Mouse (Mus musculus) kidney, embryonic 15.5 days (tissue): Measurements from ENCODE around the gene Lrrc1. TPM values are rescaled to one million over a fixed set of nuclear protein-coding genes. Genes with fewer than 3 reads are reported as not detected.

ENCODE experiments used
- ATAC-seq: fragments of 200-750 bp; cut with Nextera tagmentation; replicated peaks from 2 replicates; pipeline ENCODE4 v1.8.0; 2017; ENCODE audit warnings: moderate TSS enrichment; ENCODE audit not compliant: low FRiP score
- H3K27ac ChIP-seq: fragments of 300-500 bp; sonication (generic); 2 replicates; pipeline ENCODE4 v1.5.1; 2015; ENCODE audit warnings: mild to moderate bottlenecking, inconsistent platforms
- H3K27me3 ChIP-seq: fragments of 300-500 bp; sonication (generic); 2 replicates; pipeline ENCODE4 v1.6.1; 2015; ENCODE audit warnings: inconsistent platforms
- H3K36me3 ChIP-seq: fragments of 300-500 bp; sonication (generic); 2 replicates; pipeline ENCODE4 v1.6.1; 2015; ENCODE audit warnings: inconsistent platforms
- H3K4me1 ChIP-seq: fragments of 300-500 bp; sonication (generic); 2 replicates; pipeline ENCODE4 v1.6.1; 2015; ENCODE audit warnings: inconsistent platforms
- H3K4me2 ChIP-seq: fragments of 300-500 bp; sonication (generic); 2 replicates; pipeline ENCODE4 v1.6.1; 2015; ENCODE audit warnings: moderate library complexity, mild to moderate bottlenecking, inconsistent platforms
- H3K4me3 ChIP-seq: fragments of 300-500 bp; sonication (generic); replicated peaks from 2 replicates; pipeline ENCODE4 v1.5.1; 2015; ENCODE audit warnings: mild to moderate bottlenecking, inconsistent platforms
- H3K9ac ChIP-seq: fragments of 300-500 bp; sonication (generic); 2 replicates; pipeline ENCODE4 v1.6.1; 2015; ENCODE audit warnings: mild to moderate bottlenecking, inconsistent platforms
- H3K9me3 ChIP-seq: fragments of 300-500 bp; sonication (generic); replicated peaks from 2 replicates; pipeline ENCODE4 v1.6.1; 2016; ENCODE audit warnings: inconsistent platforms
- WGBS: fragments of 180-500 bp; shearing (Covaris S2); methylation state at CpG from one replicate; pipeline ENCODE4 v1.1.7; 2015; ENCODE audit warnings: mixed read lengths; 5-methylcytosine and 5-hydroxymethylcytosine counted together
- polyA plus RNA-seq: library from polyadenylated mRNA; unstranded; fragments of >200 nt; fragmentation: Nextera tagmentation; extraction: Ambion mirVana; gene quantifications from 2 replicates; pipeline ENCODE4 v1.2.1, GENCODE M21; 2015

Lrrc1 gene
- polyA plus RNA-seq, 1 experiment from 2014 or later, result 18.8 TPM

GRCm38 (mm10) chr9:77428115-77428747 lies 116.4 kb downstream of the Lrrc1 start:
- 0 out of 2 replicates have a peak, but pooled peaks have one; percentile 4 for ATAC-seq
- Histone ChIP-seq H3K9ac (peak overlapping the region; percentile 17; the same call in 1 of the 2 replicates), H3K27me3 (no peaks in the 10 kb centered on the region), H3K9me3 (no peaks in the 10 kb centered on the region), H3K27ac (peak overlapping the region; percentile 89), H3K4me1 (peaks cover 47% of the 10 kb centered on the region), H3K4me2 (peak overlapping the region; percentile 60), H3K36me3 (peaks cover 22% of the 10 kb centered on the region), H3K4me3 (peak overlapping the region; percentile 26; the same call in 1 of the 2 replicates)
- 22% methylated on average over 14 of the region's 14 CpGs for WGBS

GRCm38 (mm10) chr9:77427292-77428114 lies 117.2 kb downstream of the Lrrc1 start:
- no peaks in the 10 kb centered on the region for H3K27me3 ChIP-seq
- ATAC-seq, result peak; percentile 95
- peak overlapping the region; percentile 60 for H3K4me2 ChIP-seq
- H3K4me1 ChIP-seq, result peaks cover 47% of the 10 kb centered on the region
- no peaks in the 10 kb centered on the region for H3K9me3 ChIP-seq
- H3K27ac ChIP-seq, result peak overlapping the region; percentile 89
- WGBS, result 5% methylated on average over 23 of the region's 23 CpGs
- H3K4me3 ChIP-seq, result peak overlapping the region; percentile 26
- H3K36me3 ChIP-seq, result peaks cover 19% of the 10 kb centered on the region
- peak overlapping the region; percentile 17 for H3K9ac ChIP-seq

GRCm38 (mm10) chr9:77426110-77426509 lies 118.6 kb downstream of the Lrrc1 start:
- Histone ChIP-seq H3K27me3 (no peaks in the 10 kb centered on the region), H3K4me3 (no peak overlapping the region), H3K4me2 (peak overlapping the region; percentile 60), H3K4me1 (peaks cover 47% of the 10 kb centered on the region), H3K9ac (no peak overlapping the region), H3K27ac (no peak overlapping the region), H3K9me3 (no peaks in the 10 kb centered on the region), H3K36me3 (peaks cover 8% of the 10 kb centered on the region)
- no peak for ATAC-seq
- WGBS, result 26% methylated on average over 14 of the region's 14 CpGs

- Histone ChIP-seq H3K4me1 (peaks cover 47% of the 10 kb centered on the region), H3K9me3 (no peaks in the 10 kb centered on the region), H3K4me3 (no peak overlapping the region), H3K36me3 (0 out of 2 replicates have a peak, but pooled peaks cover 4% of the 10 kb centered on the region), H3K4me2 (peak overlapping the region; percentile 60; the same call in 1 of the 2 replicates), H3K27me3 (no peaks in the 10 kb centered on the region), H3K27ac (no peak overlapping the region), H3K9ac (no peak overlapping the region)
- WGBS, result 85% methylated on average over 4 of the region's 4 CpGs
- no peak for ATAC-seq
Measured at GRCm38 (mm10) chr9:77425553-77425952, 119.1 kb downstream of the Lrrc1 start.

- Histone ChIP-seq H3K9me3 (no peaks in the 10 kb centered on the region), H3K9ac (no peak overlapping the region), H3K4me1 (0 out of 2 replicates have a peak, but pooled peaks cover 2% of the 10 kb centered on the region), H3K36me3 (no peaks in the 10 kb centered on the region), H3K27me3 (no peaks in the 10 kb centered on the region), H3K4me3 (no peak overlapping the region), H3K27ac (no peak overlapping the region), H3K4me2 (no peak overlapping the region)
- WGBS, result 92% methylated on average over 4 of the region's 4 CpGs
- ATAC-seq, result no peak
Measured at GRCm38 (mm10) chr9:77420200-77420585, 124.5 kb downstream of the Lrrc1 start.

- no peak overlapping the region for H3K4me3 ChIP-seq
- H3K9me3 ChIP-seq, result no peaks in the 10 kb centered on the region
- H3K27ac ChIP-seq, result no peak overlapping the region
- no peaks in the 10 kb centered on the region for H3K4me1 ChIP-seq
- 92% methylated on average over 9 of the region's 9 CpGs for WGBS
- ATAC-seq, result no peak
- no peaks in the 10 kb centered on the region for H3K27me3 ChIP-seq
- no peak overlapping the region for H3K4me2 ChIP-seq
- H3K36me3 ChIP-seq, result no peaks in the 10 kb centered on the region
- no peak overlapping the region for H3K9ac ChIP-seq
Measured at GRCm38 (mm10) chr9:77419501-77420199, 125.0 kb downstream of the Lrrc1 start.

GRCm38 (mm10) chr9:77418800-77419199 lies 125.9 kb downstream of the Lrrc1 start:
- Histone ChIP-seq H3K4me1 (no peaks in the 10 kb centered on the region), H3K4me3 (no peak overlapping the region), H3K4me2 (no peak overlapping the region), H3K27me3 (no peaks in the 10 kb centered on the region), H3K9ac (no peak overlapping the region), H3K27ac (no peak overlapping the region), H3K36me3 (no peaks in the 10 kb centered on the region), H3K9me3 (no peaks in the 10 kb centered on the region)
- WGBS, result 89% methylated on average over 2 of the region's 2 CpGs
- ATAC-seq, result no peak

- no peak for ATAC-seq
- no peaks in the 10 kb centered on the region for H3K36me3 ChIP-seq
- no peak overlapping the region for H3K4me2 ChIP-seq
- no peak overlapping the region for H3K27ac ChIP-seq
- H3K4me1 ChIP-seq, result no peaks in the 10 kb centered on the region
- WGBS, result 87% methylated on average over 4 of the region's 4 CpGs
- H3K4me3 ChIP-seq, result no peak overlapping the region
- no peaks in the 10 kb centered on the region for H3K9me3 ChIP-seq
- H3K9ac ChIP-seq, result no peak overlapping the region
- no peaks in the 10 kb centered on the region for H3K27me3 ChIP-seq
Measured at GRCm38 (mm10) chr9:77416486-77416885, 128.2 kb downstream of the Lrrc1 start.

GRCm38 (mm10) chr9:77416002-77416401 lies 128.7 kb downstream of the Lrrc1 start:
- H3K4me1 ChIP-seq, result no peaks in the 10 kb centered on the region
- ATAC-seq, result no peak
- no peaks in the 10 kb centered on the region for H3K27me3 ChIP-seq
- no peaks in the 10 kb centered on the region for H3K9me3 ChIP-seq
- no peak overlapping the region for H3K27ac ChIP-seq
- H3K36me3 ChIP-seq, result no peaks in the 10 kb centered on the region
- H3K4me3 ChIP-seq, result no peak overlapping the region
- no peak overlapping the region for H3K4me2 ChIP-seq
- H3K9ac ChIP-seq, result no peak overlapping the region
- 93% methylated on average over 7 of the region's 7 CpGs for WGBS

GRCm38 (mm10) chr9:77411830-77412425 lies 132.7 kb downstream of the Lrrc1 start:
- no peaks in the 10 kb centered on the region for H3K36me3 ChIP-seq
- H3K27ac ChIP-seq, result no peak overlapping the region
- no peaks in the 10 kb centered on the region for H3K9me3 ChIP-seq
- H3K4me2 ChIP-seq, result no peak overlapping the region
- no peaks in the 10 kb centered on the region for H3K27me3 ChIP-seq
- no peak overlapping the region for H3K4me3 ChIP-seq
- 69% methylated on average over 3 of the region's 3 CpGs for WGBS
- H3K9ac ChIP-seq, result no peak overlapping the region
- no peaks in the 10 kb centered on the region; the same call in 1 of the 2 replicates for H3K4me1 ChIP-seq
- ATAC-seq, result no peak

- no peak overlapping the region for H3K4me2 ChIP-seq
- H3K9ac ChIP-seq, result no peak overlapping the region
- no peak overlapping the region for H3K4me3 ChIP-seq
- no peaks in the 10 kb centered on the region for H3K9me3 ChIP-seq
- WGBS, result 63% methylated on average over 4 of the region's 4 CpGs
- H3K4me1 ChIP-seq, result no peaks in the 10 kb centered on the region; the same call in 1 of the 2 replicates
- H3K27ac ChIP-seq, result no peak overlapping the region
- H3K27me3 ChIP-seq, result no peaks in the 10 kb centered on the region
- ATAC-seq, result no peak
- H3K36me3 ChIP-seq, result no peaks in the 10 kb centered on the region
Measured at GRCm38 (mm10) chr9:77410968-77411367, 133.7 kb downstream of the Lrrc1 start.
